ENCODE assay signal across 8 mouse cellular contexts in the genomic region with DNA sequence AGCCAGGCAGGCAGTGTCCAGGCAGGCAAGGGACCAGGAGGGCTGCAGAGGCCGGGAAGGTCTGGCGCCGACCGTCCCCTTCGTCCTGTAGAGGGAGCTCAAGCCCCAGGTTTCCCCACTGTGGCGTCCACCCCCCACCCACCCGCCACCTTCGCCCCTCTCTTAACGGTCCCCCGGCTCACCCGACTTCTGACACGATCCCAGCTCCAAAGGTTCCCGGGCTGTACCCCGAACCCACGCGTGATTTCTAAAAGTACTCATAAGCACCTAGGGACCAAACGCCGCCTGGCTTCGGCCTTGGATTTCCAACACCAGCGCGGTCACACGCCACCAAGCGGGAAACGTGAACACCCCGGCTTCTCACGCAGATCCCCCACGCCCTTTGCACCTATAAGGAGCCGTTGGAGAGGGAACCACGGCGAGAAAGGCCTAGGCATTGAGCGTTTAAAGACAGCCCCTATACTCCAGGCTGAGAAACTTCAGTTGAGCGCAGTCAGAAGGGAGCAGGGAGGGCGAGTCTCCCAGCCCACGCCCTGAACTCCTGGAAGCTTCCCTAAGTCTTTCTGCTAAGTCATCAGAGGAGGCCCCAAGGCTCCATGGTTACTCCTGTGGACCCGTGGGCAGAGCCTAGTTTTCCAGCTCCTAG. TPM values are rescaled to one million over a fixed set of nuclear protein-coding genes. Genes with fewer than 3 reads are reported as not detected.
DNase-seq lines count a peak whose midpoint lies in the region; ATAC-seq lines count a peak whose summit lies in the region.

No protein-coding gene starts in this region.

- 1% methylated on average over 35 of the region's 35 CpGs for WGBS in embryonic facial prominence, embryonic 10.5 days
- 3% methylated on average over 34 of the region's 35 CpGs for WGBS in heart, embryonic 11.5 days (ENCODE audit: insufficient replicate concordance)
- WGBS in kidney, embryonic 16.5 days = under 1% methylated on average over 32 of the region's 35 CpGs
- 2% methylated on average over 35 of the region's 35 CpGs for WGBS in stomach, embryonic 15.5 days

- no peak for ATAC-seq in heart, embryonic 11.5 days (replicated peaks; ENCODE audit: insufficient number of reproducible peaks, low FRiP score, low TSS enrichment)
- ATAC-seq in kidney, embryonic 16.5 days (ENCODE audit: low FRiP score, low TSS enrichment) = 0 out of 2 replicates have a peak, but pooled peaks have one; percentile 32
- ATAC-seq in stomach, embryonic 15.5 days (ENCODE audit: insufficient read depth, low FRiP score, low read depth) = peak; percentile 32; the same call in 1 of the 2 replicates
- ATAC-seq in monocyte, adult 5-6 weeks (replicated peaks; ENCODE audit: insufficient number of reproducible peaks, low FRiP score, low TSS enrichment, poor library complexity, severe bottlenecking) = no peak

- peaks cover 76% of the 10 kb centered on the region for H3K4me1 ChIP-seq in embryonic facial prominence, embryonic 10.5 days
- peaks cover 16% of the 10 kb centered on the region for H3K4me1 ChIP-seq in heart, embryonic 11.5 days (ENCODE audit: control insufficient read depth, insufficient read depth, low read length)
- peaks cover 35% of the 10 kb centered on the region for H3K4me1 ChIP-seq in kidney, embryonic 16.5 days (ENCODE audit: insufficient read depth, low read length)
- H3K4me1 ChIP-seq in stomach, embryonic 15.5 days = peaks cover 36% of the 10 kb centered on the region

- peaks cover 97% of the 10 kb centered on the region for H3K27me3 ChIP-seq in embryonic facial prominence, embryonic 10.5 days (replicated peaks; ENCODE audit: low read depth, poor library complexity, severe bottlenecking)
- peaks cover 48% of the 10 kb centered on the region for H3K27me3 ChIP-seq in heart, embryonic 11.5 days (ENCODE audit: control insufficient read depth, insufficient read depth, low read length)
- peaks cover 69% of the 10 kb centered on the region for H3K27me3 ChIP-seq in kidney, embryonic 16.5 days (ENCODE audit: insufficient read depth, low read length)
- H3K27me3 ChIP-seq in stomach, embryonic 15.5 days (replicated peaks) = peaks cover 79% of the 10 kb centered on the region

- H3K9ac ChIP-seq in heart, embryonic 11.5 days (ENCODE audit: low read depth, low read length) = peak overlapping the region; percentile 62
- peak overlapping the region; percentile 35; the same call in 1 of the 2 replicates for H3K9ac ChIP-seq in kidney, embryonic 16.5 days (replicated peaks; ENCODE audit: low read length)
- no peak overlapping the region for H3K9ac ChIP-seq in stomach, embryonic 15.5 days

- DNase-seq in thymus, postnatal 14 days = peak; percentile 30
- DNase-seq in thymus, postnatal 0 days (ENCODE audit: low spot score) = no peak
- peak; percentile 85 for DNase-seq in embryonic facial prominence, embryonic 10.5 days (ENCODE audit: low spot score)
- peak; percentile 69 for DNase-seq in lung, postnatal 36 days

- H3K9me3 ChIP-seq in embryonic facial prominence, embryonic 10.5 days = no peaks in the 10 kb centered on the region
- H3K9me3 ChIP-seq in heart, embryonic 11.5 days (replicated peaks; ENCODE audit: control insufficient read depth, low read length) = no peaks in the 10 kb centered on the region
- H3K9me3 ChIP-seq in kidney, embryonic 16.5 days (ENCODE audit: low read length) = no peaks in the 10 kb centered on the region
- H3K9me3 ChIP-seq in stomach, embryonic 15.5 days = no peaks in the 10 kb centered on the region

- H3K4me2 ChIP-seq in heart, embryonic 11.5 days = peak overlapping the region; percentile 89
- peak overlapping the region; percentile 86 for H3K4me2 ChIP-seq in kidney, embryonic 16.5 days (replicated peaks; ENCODE audit: low read depth, low read length)
- H3K4me2 ChIP-seq in stomach, embryonic 15.5 days = peak overlapping the region; percentile 67

- H3K27ac ChIP-seq in embryonic facial prominence, embryonic 10.5 days (replicated peaks) = peak overlapping the region; percentile 94
- no peak overlapping the region for H3K27ac ChIP-seq in heart, embryonic 11.5 days (ENCODE audit: low read depth, low read length)
- H3K27ac ChIP-seq in kidney, embryonic 16.5 days (ENCODE audit: low read length) = no peak overlapping the region
- no peak overlapping the region for H3K27ac ChIP-seq in stomach, embryonic 15.5 days

- H3K36me3 ChIP-seq in embryonic facial prominence, embryonic 10.5 days (replicated peaks) = peaks cover 7% of the 10 kb centered on the region
- no peaks in the 10 kb centered on the region for H3K36me3 ChIP-seq in heart, embryonic 11.5 days (ENCODE audit: control insufficient read depth, insufficient read depth, low read length)
- H3K36me3 ChIP-seq in kidney, embryonic 16.5 days (ENCODE audit: insufficient read depth, low read length) = no peaks in the 10 kb centered on the region
- no peaks in the 10 kb centered on the region for H3K36me3 ChIP-seq in stomach, embryonic 15.5 days

- peak overlapping the region; percentile 82 for H3K4me3 ChIP-seq in embryonic facial prominence, embryonic 10.5 days
- H3K4me3 ChIP-seq in heart, embryonic 11.5 days (ENCODE audit: low read depth, low read length) = peak overlapping the region; percentile 44
- H3K4me3 ChIP-seq in kidney, embryonic 16.5 days (ENCODE audit: low read length) = peak overlapping the region; percentile 42
- H3K4me3 ChIP-seq in stomach, embryonic 15.5 days (replicated peaks) = peak overlapping the region; percentile 36

RNA-seq across cellular contexts. Expression of a gene that starts 4.1 kb away (rescaled TPM):
- polyA plus RNA-seq in thymus, postnatal 0 days (2015; fragmentation: Nextera tagmentation; extraction: Ambion mirVana) = 0.87 and 0.99 TPM in 2 replicates
- 19.3 and 20.3 TPM in 2 replicates for polyA plus RNA-seq in embryonic facial prominence, embryonic 10.5 days (2016; fragmentation: Nextera tagmentation; extraction: Ambion mirVana)
- 7.9 and 8.6 TPM in 2 replicates for polyA plus RNA-seq in heart, embryonic 11.5 days (2014; fragmentation: Nextera tagmentation; extraction: Ambion mirVana)
- polyA plus RNA-seq in kidney, embryonic 16.5 days (2015; fragmentation: Nextera tagmentation; extraction: Ambion mirVana) = 14.5 and 14.7 TPM in 2 replicates
- 2.8 and 4.0 TPM in 2 replicates for polyA plus RNA-seq in stomach, embryonic 15.5 days (2015; fragmentation: Nextera tagmentation; extraction: Ambion mirVana)
- total RNA-seq in monocyte, adult 5-6 weeks (2017) = not detected in 3 replicates

Comparison
In these comparisons a context has a peak if more than half of its experiments do, and no peak if none do; other contexts are left out.
1. ATAC-seq: peak in kidney, embryonic 16.5 days (single experiment) and stomach, embryonic 15.5 days (single experiment); none in heart, embryonic 11.5 days (single experiment) and monocyte, adult 5-6 weeks (single experiment).
2. Peak in every context shown above with its lines, with median percentiles within 50 percentile points of each other: H3K4me3 ChIP-seq and H3K4me2 ChIP-seq.